Mouse (Mus musculus) erythroblast, embryonic 14.5 days (primary cell): ENCODE results near the gene Gm49320.

Source experiments
- GATA1 ChIP-seq: IDR thresholded peaks from 2 replicates; pipeline ENCODE4 v1.6.1; 2012; ENCODE audit warnings: low read length, inconsistent platforms, mixed read lengths
- TAL1 ChIP-seq: IDR thresholded peaks from 3 replicates; pipeline ENCODE4 v1.6.1; 2012; ENCODE audit warnings: low read length, inconsistent platforms, mixed read lengths

DNA sequence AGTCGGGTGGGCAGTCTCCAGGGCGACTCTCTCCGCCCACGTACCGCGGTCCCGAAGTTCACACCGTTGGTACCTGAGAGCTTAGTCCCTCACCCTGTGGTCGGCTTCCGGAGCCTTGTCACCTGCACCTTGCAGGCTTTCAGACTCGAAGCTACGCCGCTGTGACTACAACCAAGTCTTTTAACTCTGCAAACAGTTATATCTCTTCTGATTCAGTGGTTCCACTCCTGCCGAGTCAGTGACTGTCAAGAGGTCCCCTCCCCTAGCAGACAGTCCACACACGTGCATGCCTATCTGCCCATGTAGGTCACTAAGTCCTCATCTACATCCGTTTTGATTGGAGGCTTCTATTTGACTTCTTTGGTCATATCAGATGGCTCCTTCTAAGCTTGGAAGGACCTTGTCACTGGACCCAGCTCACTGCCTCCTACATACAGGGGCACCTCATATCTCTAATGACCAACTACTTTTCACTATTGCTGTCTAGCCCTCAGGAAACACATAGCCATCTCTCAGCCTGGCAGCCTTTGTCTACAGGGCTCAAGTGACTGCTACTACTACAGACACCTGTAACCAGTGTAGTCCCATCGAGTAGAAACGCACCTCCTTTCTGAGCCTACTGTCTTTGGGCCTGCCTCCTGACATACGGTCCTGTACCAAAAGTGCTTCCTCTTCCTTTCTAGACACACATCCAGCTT, 677 bp downstream of the Gm49320 start:
- TF ChIP-seq GATA1 (peak; percentile 66), TAL1 (no peak)
